Mouse (Mus musculus) natural killer cell, adult 2 months (primary cell): Measurements from ENCODE around the gene Gm17542.
A peak's percentile ranks its signal among the peaks of the same experiment; 100 is the strongest.
"Not testable (repeated sequence)": the region's sequence is repeated elsewhere in the genome, so short reads cannot be mapped to it uniquely, and the experiment has no call there.

Source experiments
- DNase-seq, 2 experiments: peaks; one replicate each; pipeline ENCODE4 v3.0.0; 2022; ENCODE audit warnings: low spot score in 2 of 2

Gm17542 gene

GRCm38 (mm10) chr10:58718110-58718509 is at the start of gene Gm17542:
TSS of gene Gm17542 (minus strand) at chr10:58718210.
- not testable (repeated sequence) for DNase-seq

GRCm38 (mm10) chr10:58739779-58740178 is 21.8 kb upstream of the Gm17542 start:
- no peak for DNase-seq

GRCm38 (mm10) chr10:58738152-58738551 is 20.1 kb upstream of the Gm17542 start:
- DNase-seq = no peak

GRCm38 (mm10) chr10:58714789-58715148 is 3.2 kb downstream of the Gm17542 start:
- DNase-seq = no peak

GRCm38 (mm10) chr10:58713855-58714788 is 3.9 kb downstream of the Gm17542 start:
- peak; percentile 1 to 5 for DNase-seq

GRCm38 (mm10) chr10:58713225-58713624 is 4.8 kb downstream of the Gm17542 start:
- DNase-seq = no peak

GRCm38 (mm10) chr10:58709021-58709420 is 9.0 kb downstream of the Gm17542 start:
- DNase-seq = no peak

- DNase-seq = no peak
Observed at GRCm38 (mm10) chr10:58700578-58700977, 17.4 kb downstream of the Gm17542 start.

- no peak for DNase-seq
Observed at GRCm38 (mm10) chr10:58700160-58700559, 17.9 kb downstream of the Gm17542 start.

GRCm38 (mm10) chr10:58698955-58699354 is 19.1 kb downstream of the Gm17542 start:
- no peak for DNase-seq

GRCm38 (mm10) chr10:58691051-58691450 is 27.0 kb downstream of the Gm17542 start:
- no peak for DNase-seq

- no peak for DNase-seq
Observed at GRCm38 (mm10) chr10:58679298-58679697, 38.7 kb downstream of the Gm17542 start.

- peak; percentile 4 to 41 for DNase-seq
Observed at GRCm38 (mm10) chr10:58675533-58675932, 42.5 kb downstream of the Gm17542 start, which contains the start of gene Edar. TSS of gene Edar (minus strand) at chr10:58675654.

- DNase-seq = peak; percentile 11 to 42
Observed at GRCm38 (mm10) chr10:58673278-58674061, 44.5 kb downstream of the Gm17542 start.

- DNase-seq = no peak
Observed at GRCm38 (mm10) chr10:58672557-58673277, 45.3 kb downstream of the Gm17542 start.

GRCm38 (mm10) chr10:58663868-58664267 is 54.1 kb downstream of the Gm17542 start:
- DNase-seq = no peak
